Mouse (Mus musculus) heart, adult 2 months (tissue): Measurements from ENCODE around the gene Cdc37. TPM values are rescaled to one million over a fixed set of nuclear protein-coding genes. Genes with fewer than 3 reads are reported as not detected.

Experiments
- DNase-seq, 2 experiments: peaks; one replicate each; pipeline ENCODE4 v3.0.0; 2021
- H3K27ac ChIP-seq: fragments of 200-600 bp; 2 replicates; pipeline ENCODE4 v1.8.1; 2022
- H3K27me3 ChIP-seq: fragments of 200-500 bp; 2 replicates; pipeline ENCODE4 v1.6.1; 2012; ENCODE audit warnings: mild to moderate bottlenecking, low read length, inconsistent platforms, mixed read lengths; ENCODE audit not compliant: control insufficient read depth, insufficient read depth
- H3K36me3 ChIP-seq: fragments of 200-500 bp; 2 replicates; pipeline ENCODE4 v1.6.1; 2012; ENCODE audit warnings: low read length, inconsistent platforms; ENCODE audit not compliant: control insufficient read depth, insufficient read depth
- H3K4me1 ChIP-seq: fragments of 200-500 bp; 2 replicates; pipeline ENCODE4 v1.6.1; 2011; ENCODE audit warnings: low read length; ENCODE audit not compliant: control insufficient read depth, insufficient read depth
- H3K4me3 ChIP-seq: fragments of 200-600 bp; 2 replicates; pipeline ENCODE4 v1.8.1; 2022
- H3K79me2 ChIP-seq: fragments of 200-500 bp; replicated peaks from 2 replicates; pipeline ENCODE4 v1.6.1; 2012; ENCODE audit warnings: mild to moderate bottlenecking, inconsistent platforms, low read length, moderate library complexity, mixed read lengths; ENCODE audit not compliant: control insufficient read depth, insufficient read depth
- H3K9ac ChIP-seq: fragments of 200-500 bp; 2 replicates; pipeline ENCODE4 v1.6.1; 2012; ENCODE audit warnings: low read depth, mild to moderate bottlenecking, control low read depth, inconsistent platforms, low read length, mixed read lengths
- CTCF ChIP-seq: fragments of 200-600 bp; IDR thresholded peaks from 2 replicates; pipeline ENCODE4 v1.8.1; 2022; ENCODE audit warnings: antibody characterized with exemption, mild to moderate bottlenecking, moderate library complexity
- EP300 ChIP-seq: fragments of 200-500 bp; IDR thresholded peaks from 2 replicates; pipeline ENCODE4 v1.6.1; 2011; ENCODE audit warnings: low read depth, low read length, control low read depth; ENCODE audit not compliant: insufficient read depth
- POLR2A ChIP-seq: fragments of 200-500 bp; IDR thresholded peaks from 2 replicates; pipeline ENCODE4 v1.6.1; 2011; ENCODE audit warnings: mild to moderate bottlenecking, low read depth, low read length, control low read depth; ENCODE audit not compliant: insufficient read depth
- WGBS: fragments of 180-500 bp; shearing (Covaris S2); methylation state at CpG from one replicate; pipeline ENCODE4 v1.1.7; 2018; 5-methylcytosine and 5-hydroxymethylcytosine counted together
- intact Hi-C: fragments of 180-260 bp; cut with DNase I; formaldehyde crosslinking; loops from one replicate; pipeline ENCODE4 v1.15.1; 2025
- polyA plus RNA-seq: library from polyadenylated mRNA; depleted of rRNA; stranded (reverse); fragments of >200 nt; gene quantifications from 2 replicates; pipeline ENCODE4 v1.2.3, GENCODE M21; 2012; rRNA removed
- total RNA-seq, 2 experiments: library from RNA; stranded (reverse); gene quantifications; 2 replicates each; pipeline ENCODE4 v1.2.3; 2021

The Cdc37 gene
- total and polyA plus RNA-seq, 3 experiments: 62.3 to 162 (median 150) TPM

GRCm38 (mm10) chr9:21091707-21092320, 58.0 kb downstream of the Cdc37 start, which contains the start of the genes Gm38431 and Raver1:
Gene Gm38431, minus strand, starts transcription at chr9:21091997.
Gene Raver1, minus strand, starts transcription at chr9:21092008.
- under 1% methylated on average over 54 of the region's 54 CpGs for WGBS
- peak within 1 kb of the TSS; percentile 94 for H3K27ac ChIP-seq
- no peak for TF ChIP-seq CTCF
- TF ChIP-seq POLR2A: peak; percentile 88
- no peak for TF ChIP-seq EP300

GRCm38 (mm10) chr9:21090972-21091706, 58.6 kb downstream of the Cdc37 start:
- no peak for TF ChIP-seq EP300
- TF ChIP-seq CTCF: no peak
- no peak for TF ChIP-seq POLR2A
- no peak for DNase-seq
- Histone ChIP-seq H3K27ac (peak overlapping the region; percentile 94), H3K4me3 (peak overlapping the region; percentile 62), H3K27me3 (no peaks in the 10 kb centered on the region), H3K4me1 (peaks cover 7% of the 10 kb centered on the region), H3K79me2 (peaks cover 5% of the 10 kb centered on the region; the same call in 1 of the 2 replicates), H3K36me3 (no peaks in the 10 kb centered on the region), H3K9ac (peak overlapping the region; percentile 81)
- 2% methylated on average over 24 of the region's 24 CpGs for WGBS
- intact Hi-C loops: loop anchor here (5.0 kb wide), 1 partner anchor 59 kb away; the partner anchor contains the start of gene Icam5

More at GRCm38 (mm10) chr9:21091707-21092320, 58.0 kb downstream of the Cdc37 start, which contains the start of the genes Gm38431 and Raver1:
- no peaks in the 10 kb centered on the region for H3K36me3 ChIP-seq
- peaks cover 7% of the 10 kb centered on the region for H3K4me1 ChIP-seq
- H3K79me2 ChIP-seq: peaks cover 5% of the 10 kb centered on the region; the same call in 1 of the 2 replicates
- H3K27me3 ChIP-seq: no peaks in the 10 kb centered on the region
- peak within 1 kb of the TSS; percentile 81 for H3K9ac ChIP-seq
- DNase-seq: peak; percentile 96 to 98
- H3K4me3 ChIP-seq: peak within 1 kb of the TSS; percentile 62
- intact Hi-C loops: loop anchor here (2.0 to 5.0 kb wide), 2 partner anchors 41 to 60 kb away; partner anchors contain the start of gene Icam5

GRCm38 (mm10) chr9:21090537-21090936, 59.2 kb downstream of the Cdc37 start:
- no peak overlapping the region for H3K9ac ChIP-seq
- 84% methylated on average over 1 of the region's 1 CpGs for WGBS
- intact Hi-C loops: loop anchor here (5.0 kb wide), 1 partner anchor 58 kb away; the partner anchor contains the start of gene Icam5
- peak overlapping the region; percentile 62; the same call in 1 of the 2 replicates for H3K4me3 ChIP-seq
- no peak for TF ChIP-seq EP300
- TF ChIP-seq CTCF: no peak
- TF ChIP-seq POLR2A: no peak
- H3K4me1 ChIP-seq: peaks cover 7% of the 10 kb centered on the region
- no peaks in the 10 kb centered on the region for H3K27me3 ChIP-seq
- H3K27ac ChIP-seq: no peak overlapping the region
- no peaks in the 10 kb centered on the region; the same call in 1 of the 2 replicates for H3K36me3 ChIP-seq
- H3K79me2 ChIP-seq: peaks cover 5% of the 10 kb centered on the region; the same call in 1 of the 2 replicates
- DNase-seq: no peak

- Histone ChIP-seq H3K9ac (no peak overlapping the region), H3K27ac (no peak overlapping the region), H3K79me2 (0 out of 2 replicates have a peak, but pooled peaks cover 3% of the 10 kb centered on the region), H3K27me3 (no peaks in the 10 kb centered on the region), H3K4me1 (no peaks in the 10 kb centered on the region), H3K4me3 (no peak overlapping the region), H3K36me3 (peaks cover 3% of the 10 kb centered on the region)
- DNase-seq: no peak
- TF ChIP-seq POLR2A: no peak
- TF ChIP-seq CTCF: no peak
- no peak for TF ChIP-seq EP300
- 50% methylated on average over 3 of the region's 3 CpGs for WGBS
- intact Hi-C loops: no loop called here
These were observed 66.5 kb downstream of the Cdc37 start for GRCm38 (mm10) chr9:21083324-21083723.

Other genes with a start within 250 kb of the Cdc37 start
- 10 to 100 TPM; 11.1 to 11.6 TPM for gene Dnmt1, start 190.1 kb downstream of the Cdc37 start, total RNA-seq
- 9.1 and 11.7 TPM in 2 replicates for gene Dnmt1, start 190.1 kb downstream of the Cdc37 start, polyA plus RNA-seq
- 1 to 10 TPM; 2.8 to 3.2 TPM for gene S1pr2, start 173.2 kb downstream of the Cdc37 start, total RNA-seq
- 4.2 and 6.1 TPM in 2 replicates for gene S1pr2, start 173.2 kb downstream of the Cdc37 start, polyA plus RNA-seq
- gene Mrpl4, start 147.2 kb downstream of the Cdc37 start, total RNA-seq: 100 to 1,000 TPM; 124 to 130 TPM
- 173 and 226 TPM in 2 replicates for gene Mrpl4, start 147.2 kb downstream of the Cdc37 start, polyA plus RNA-seq
- gene Icam1, start 134.0 kb downstream of the Cdc37 start, total RNA-seq: 1 to 10 TPM; 7.6 to 9.2 TPM
- gene Icam1, start 134.0 kb downstream of the Cdc37 start, polyA plus RNA-seq: 12.4 and 15.3 TPM in 2 replicates
- 1 to 10 TPM in 1 of 2 experiments, under 1 TPM in 1; 0.84 to 1.0 TPM for gene Icam4, start 120.6 kb downstream of the Cdc37 start, total RNA-seq
- 0.70 and 1.4 TPM in 2 replicates for gene Icam4, start 120.6 kb downstream of the Cdc37 start, polyA plus RNA-seq
- gene Icam5, start 117.9 kb downstream of the Cdc37 start, total RNA-seq: not detected
- gene Icam5, start 117.9 kb downstream of the Cdc37 start, polyA plus RNA-seq: 0.06 and 0.08 TPM in 2 replicates
- not detected for gene Zglp1, start 82.9 kb downstream of the Cdc37 start, total RNA-seq
- gene Zglp1, start 82.9 kb downstream of the Cdc37 start, polyA plus RNA-seq: not detected in 2 replicates
- gene Gm49373, start 76.9 kb downstream of the Cdc37 start, total RNA-seq: under 1 TPM in 1 of 2 experiments, not detected in 1; 0.30 TPM
- 0.27 and 0.32 TPM in 2 replicates for gene Gm49373, start 76.9 kb downstream of the Cdc37 start, polyA plus RNA-seq
- 10 to 100 TPM; 35.8 to 41.4 TPM for gene Fdx1l, start 76.4 kb downstream of the Cdc37 start, total RNA-seq
- gene Fdx1l, start 76.4 kb downstream of the Cdc37 start, polyA plus RNA-seq: 48.3 and 51.1 TPM in 2 replicates
- gene Gm38431, start 58.0 kb downstream of the Cdc37 start, total RNA-seq: under 1 TPM; 0.31 to 0.34 TPM
- gene Gm38431, start 58.0 kb downstream of the Cdc37 start, polyA plus RNA-seq: 2.0 and 2.3 TPM in 2 replicates
- 10 to 100 TPM; 26.3 to 27.9 TPM for gene Raver1, start 58.0 kb downstream of the Cdc37 start, total RNA-seq
- 27.4 and 29.1 TPM in 2 replicates for gene Raver1, start 58.0 kb downstream of the Cdc37 start, polyA plus RNA-seq
- gene Tyk2, start 18.7 kb downstream of the Cdc37 start, total RNA-seq: 1 to 10 TPM; 7.3 to 8.1 TPM
- gene Tyk2, start 18.7 kb downstream of the Cdc37 start, polyA plus RNA-seq: 13.5 and 13.7 TPM in 2 replicates
- gene Pde4a, start 15.7 kb upstream of the Cdc37 start, total RNA-seq: 10 to 100 TPM; 58.9 to 60.0 TPM
- 57.2 and 68.9 TPM in 2 replicates for gene Pde4a, start 15.7 kb upstream of the Cdc37 start, polyA plus RNA-seq
- 10 to 100 TPM; 37.6 to 47.2 TPM for gene Keap1, start 89.4 kb upstream of the Cdc37 start, total RNA-seq
- 40.4 and 46.0 TPM in 2 replicates for gene Keap1, start 89.4 kb upstream of the Cdc37 start, polyA plus RNA-seq
- gene S1pr5, start 98.5 kb upstream of the Cdc37 start, total RNA-seq: 1 to 10 TPM; 1.2 to 1.3 TPM
- gene S1pr5, start 98.5 kb upstream of the Cdc37 start, polyA plus RNA-seq: 0.73 and 1.5 TPM in 2 replicates
- gene Atg4d, start 115.3 kb upstream of the Cdc37 start, total RNA-seq: 100 to 1,000 TPM in 1 of 2 experiments, 10 to 100 TPM in 1; 88.7 to 100 TPM
- 60.8 and 72.6 TPM in 2 replicates for gene Atg4d, start 115.3 kb upstream of the Cdc37 start, polyA plus RNA-seq
- 10 to 100 TPM; 16.3 to 16.8 TPM for gene Kri1, start 138.0 kb upstream of the Cdc37 start, total RNA-seq
- gene Kri1, start 138.0 kb upstream of the Cdc37 start, polyA plus RNA-seq: 10.5 and 12.8 TPM in 2 replicates
- 10 to 100 TPM; 11.3 to 15.0 TPM for gene Cdkn2d, start 141.4 kb upstream of the Cdc37 start, total RNA-seq
- gene Cdkn2d, start 141.4 kb upstream of the Cdc37 start, polyA plus RNA-seq: 25.0 and 32.9 TPM in 2 replicates
- not detected for gene Ap1m2, start 162.4 kb upstream of the Cdc37 start, total RNA-seq
- gene Ap1m2, start 162.4 kb upstream of the Cdc37 start, polyA plus RNA-seq: 1.0 TPM in 1 of 2 replicates, not detected in the other
- 10 to 100 TPM; 77.0 to 89.5 TPM for gene Slc44a2, start 170.7 kb upstream of the Cdc37 start, total RNA-seq
- gene Slc44a2, start 170.7 kb upstream of the Cdc37 start, polyA plus RNA-seq: 86.8 and 148 TPM in 2 replicates
- 10 to 100 TPM; 27.7 to 29.0 TPM for gene Ilf3, start 217.9 kb upstream of the Cdc37 start, total RNA-seq
- gene Ilf3, start 217.9 kb upstream of the Cdc37 start, polyA plus RNA-seq: 22.6 and 29.0 TPM in 2 replicates